8 mouse cellular contexts compared by ENCODE assay signal in genomic region chr15:4376221-4376631, GRCm38 (mm10). TPM values are rescaled to one million over a fixed set of nuclear protein-coding genes. Genes with fewer than 3 reads are reported as not detected.
DNase-seq lines count a peak whose midpoint lies in the region; ATAC-seq and TF ChIP-seq lines count a peak whose summit lies in the region.

No protein-coding gene starts in this region.

- ATAC-seq in lung, embryonic 14.5 days (ENCODE audit: insufficient read depth): no peak
- peak; percentile 61 for ATAC-seq in hindbrain, embryonic 15.5 days (ENCODE audit: low FRiP score, low read depth)
- ATAC-seq in neural tube, embryonic 14.5 days (ENCODE audit: low read depth): peak; percentile 28
- no peak for ATAC-seq in erythroid progenitor cell, adult 5-6 weeks (replicated peaks; ENCODE audit: low FRiP score, poor library complexity, severe bottlenecking)

- H3K4me3 ChIP-seq in lung, embryonic 14.5 days (ENCODE audit: low read depth, low read length): no peak overlapping the region
- peak overlapping the region; percentile 70 for H3K4me3 ChIP-seq in hindbrain, embryonic 15.5 days
- peak overlapping the region; percentile 61 for H3K4me3 ChIP-seq in neural tube, embryonic 14.5 days (ENCODE audit: low read depth, low read length)

- no peak for TF ChIP-seq CTCF in lung, embryonic 14.5 days (IDR thresholded peaks at IDR 0.05; ENCODE audit: low read depth)

- H3K9ac ChIP-seq in lung, embryonic 14.5 days: no peak overlapping the region
- peak overlapping the region; percentile 78 for H3K9ac ChIP-seq in hindbrain, embryonic 15.5 days
- peak overlapping the region; percentile 69 for H3K9ac ChIP-seq in neural tube, embryonic 14.5 days (replicated peaks; ENCODE audit: low read depth, low read length)

- DNase-seq in adrenal gland, postnatal 10 days: peak; percentile 2
- DNase-seq in adrenal gland, postnatal 25 days: no peak
- no peak for DNase-seq in lung, embryonic 14.5 days
- DNase-seq in lung, postnatal 10 days: no peak
- no peak for DNase-seq in adrenal gland, postnatal 14 days

- H3K27me3 ChIP-seq in lung, embryonic 14.5 days (ENCODE audit: insufficient read depth, low read length): peaks cover 4% of the 10 kb centered on the region; the same call in 1 of the 2 replicates
- H3K27me3 ChIP-seq in hindbrain, embryonic 15.5 days: no peaks in the 10 kb centered on the region
- no peaks in the 10 kb centered on the region for H3K27me3 ChIP-seq in neural tube, embryonic 14.5 days (ENCODE audit: control insufficient read depth, insufficient read depth, low read length)

- H3K27ac ChIP-seq in lung, embryonic 14.5 days (ENCODE audit: low read depth): no peak overlapping the region
- peak overlapping the region; percentile 81 for H3K27ac ChIP-seq in hindbrain, embryonic 15.5 days (replicated peaks)
- H3K27ac ChIP-seq in neural tube, embryonic 14.5 days (ENCODE audit: low read depth, low read length): peak overlapping the region; percentile 60; the same call in 1 of the 2 replicates

- peak overlapping the region; percentile 62 for H3K4me2 ChIP-seq in lung, embryonic 14.5 days
- H3K4me2 ChIP-seq in hindbrain, embryonic 15.5 days: peak overlapping the region; percentile 78
- peak overlapping the region; percentile 89 for H3K4me2 ChIP-seq in neural tube, embryonic 14.5 days (ENCODE audit: low read depth, low read length)

- H3K9me3 ChIP-seq in lung, embryonic 14.5 days (ENCODE audit: low read depth, low read length): no peaks in the 10 kb centered on the region
- no peaks in the 10 kb centered on the region for H3K9me3 ChIP-seq in hindbrain, embryonic 15.5 days
- no peaks in the 10 kb centered on the region for H3K9me3 ChIP-seq in neural tube, embryonic 14.5 days (ENCODE audit: control insufficient read depth, low read length)

- 18% methylated on average over 8 of the region's 8 CpGs for WGBS in lung, embryonic 14.5 days
- WGBS in hindbrain, embryonic 15.5 days: 9% methylated on average over 8 of the region's 8 CpGs
- 12% methylated on average over 8 of the region's 8 CpGs for WGBS in neural tube, embryonic 14.5 days

- H3K4me1 ChIP-seq in lung, embryonic 14.5 days (ENCODE audit: insufficient read depth): no peaks in the 10 kb centered on the region
- peaks cover 9% of the 10 kb centered on the region; the same call in 1 of the 2 replicates for H3K4me1 ChIP-seq in hindbrain, embryonic 15.5 days (replicated peaks)
- peaks cover 4% of the 10 kb centered on the region; the same call in 1 of the 2 replicates for H3K4me1 ChIP-seq in neural tube, embryonic 14.5 days (ENCODE audit: control insufficient read depth, insufficient read depth, low read length)

- no peaks in the 10 kb centered on the region for H3K36me3 ChIP-seq in lung, embryonic 14.5 days (ENCODE audit: insufficient read depth)
- H3K36me3 ChIP-seq in hindbrain, embryonic 15.5 days: no peaks in the 10 kb centered on the region
- H3K36me3 ChIP-seq in neural tube, embryonic 14.5 days (ENCODE audit: control insufficient read depth, insufficient read depth, low read length): no peaks in the 10 kb centered on the region

RNA-seq across cellular contexts. Expression of gene Plcxd3, which starts 0.9 kb away (rescaled TPM):
- 1 to 10 TPM; 2.3 to 5.7 TPM for total RNA-seq in adrenal gland, postnatal 10 days (2021)
- 1.3 and 2.3 TPM in 2 replicates for total RNA-seq in adrenal gland, postnatal 25 days (2021)
- polyA plus RNA-seq in lung, embryonic 14.5 days (2014; fragmentation: Nextera tagmentation; extraction: Ambion mirVana): 0.25 and 0.30 TPM in 2 replicates
- 82.5 and 88.7 TPM in 2 replicates for polyA plus RNA-seq in hindbrain, embryonic 15.5 days (2015; fragmentation: Nextera tagmentation; extraction: Ambion mirVana)
- 65.7 and 80.9 TPM in 2 replicates for polyA plus RNA-seq in neural tube, embryonic 14.5 days (2014; fragmentation: Nextera tagmentation; extraction: Ambion mirVana)
- 2.5 and 4.0 TPM in 2 replicates for total RNA-seq in adrenal gland, postnatal 14 days (2021)
- total RNA-seq in erythroid progenitor cell, adult 5-6 weeks (2015; ENCODE audit: low replicate concordance): not detected in 2 replicates
- not detected in 2 replicates for total RNA-seq in erythroid progenitor cell, adult 5-6 weeks (2017; ENCODE audit: low replicate concordance)

Comparison
In these comparisons a context has a peak if more than half of its experiments do, and no peak if none do; other contexts are left out.
1. ATAC-seq: peak in hindbrain, embryonic 15.5 days (single experiment) and neural tube, embryonic 14.5 days (single experiment); none in lung, embryonic 14.5 days (single experiment) and erythroid progenitor cell, adult 5-6 weeks (single experiment).
2. Peak in every context shown above with its lines, with median percentiles within 50 percentile points of each other: H3K4me2 ChIP-seq.